Mouse (Mus musculus) stomach, postnatal 0 days (tissue): ENCODE measurements around the gene Eml4.

Experiments
- CTCF ChIP-seq: IDR thresholded peaks from 2 replicates; pipeline ENCODE4 v1.5.1; 2016; ENCODE audit warnings: antibody characterized with exemption, low read depth, mild to moderate bottlenecking, moderate library complexity
- EP300 ChIP-seq: optimal IDR thresholded peaks from 2 replicates; pipeline ENCODE3; 2016; ENCODE audit warnings: antibody characterized with exemption

DNA sequence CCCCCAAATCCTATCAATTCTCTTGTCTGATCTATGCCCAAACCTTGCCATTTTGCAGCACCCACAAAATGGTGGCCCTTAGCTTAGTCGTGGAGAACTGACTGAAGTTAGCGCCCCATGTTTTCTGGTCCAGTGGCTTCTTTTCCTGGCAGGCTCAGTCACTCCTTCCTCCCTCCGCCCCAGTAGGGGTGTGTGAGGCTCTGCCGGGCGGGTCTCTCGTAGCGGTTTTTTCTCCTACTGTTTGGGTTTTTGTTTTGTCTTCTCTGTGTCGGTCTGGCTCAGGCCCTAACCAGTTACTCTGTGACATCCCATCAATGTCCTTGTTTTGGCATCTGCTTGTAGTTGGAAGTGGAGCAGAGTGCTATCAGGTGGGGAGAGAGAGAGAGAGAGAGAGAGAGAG lies 174.9 kb downstream of the Eml4 start:
- no peak for TF ChIP-seq CTCF
- no peak for TF ChIP-seq EP300
